ENCODE assay signal across 25 mouse cellular contexts in genomic region chr7:93007721-93008120, GRCm38 (mm10).
DNase-seq lines count a peak whose midpoint lies in the region; ATAC-seq and TF ChIP-seq lines count a peak whose summit lies in the region.
"Had no signal": no experiment of that assay in that cellular context is flagged by ENCODE, and none has a peak within 500 bp of the region (broad histone marks: within the 10 kb centered on the region; RNA-seq: fewer than 3 reads in every experiment).

No protein-coding gene starts in this region.

- H3K27ac ChIP-seq in heart, embryonic 13.5 days (replicated peaks), result 0 out of 2 replicates have a peak overlapping the region, but pooled peaks have one; percentile 36
- H3K27ac ChIP-seq in hindbrain, postnatal 0 days, result peak overlapping the region; percentile 61
- H3K27ac ChIP-seq in hindbrain, embryonic 10.5 days, result no peak overlapping the region
- H3K27ac ChIP-seq in forebrain, embryonic 14.5 days (ENCODE audit: low read depth, low read length), result no peak overlapping the region
- H3K27ac ChIP-seq: embryonic facial prominence, embryonic 15.5 days; intestine, embryonic 15.5 days; liver, embryonic 15.5 days; midbrain, embryonic 10.5 days; midbrain, embryonic 15.5 days had no signal

- H3K9me3 ChIP-seq in heart, embryonic 13.5 days, result no peaks in the 10 kb centered on the region
- no peaks in the 10 kb centered on the region for H3K9me3 ChIP-seq in hindbrain, postnatal 0 days (ENCODE audit: low read length)
- H3K9me3 ChIP-seq in hindbrain, embryonic 10.5 days, result no peaks in the 10 kb centered on the region
- no peaks in the 10 kb centered on the region for H3K9me3 ChIP-seq in forebrain, embryonic 14.5 days (replicated peaks; ENCODE audit: control insufficient read depth, low read length)
- H3K9me3 ChIP-seq: embryonic facial prominence, embryonic 10.5 days; embryonic facial prominence, embryonic 15.5 days; intestine, embryonic 15.5 days; limb, embryonic 12.5 days; liver, embryonic 15.5 days; midbrain, embryonic 10.5 days; midbrain, embryonic 15.5 days had no signal

- TF ChIP-seq CTCF in hindbrain, postnatal 0 days (IDR thresholded peaks at IDR 0.05; ENCODE audit: low read depth), result no peak
- no peak for TF ChIP-seq CTCF in brain, embryonic 14.5 days (IDR thresholded peaks at IDR 0.05; ENCODE audit: borderline replicate concordance, extremely low read depth, insufficient read depth, insufficient read length)

- TF ChIP-seq POLR2A in brain, embryonic 14.5 days (IDR thresholded peaks at IDR 0.05; ENCODE audit: borderline replicate concordance, extremely low read depth, insufficient read depth, insufficient read length, poor library complexity, severe bottlenecking), result no peak

- ATAC-seq in heart, embryonic 13.5 days (ENCODE audit: extremely low read depth, insufficient number of reproducible peaks, low FRiP score, low TSS enrichment), result no peak
- ATAC-seq in hindbrain, postnatal 0 days, result no peak
- ATAC-seq in forebrain, embryonic 14.5 days, result 0 out of 2 replicates have a peak, but pooled peaks have one; percentile 53
- ATAC-seq in inflammation-experienced regulatory T-cells, adult 6 months, result no peak
- ATAC-seq: CD4-positive, CD25-positive, alpha-beta regulatory T cell, adult 4 months; intestine, embryonic 15.5 days; midbrain, embryonic 15.5 days had no signal

- no peaks in the 10 kb centered on the region for H3K27me3 ChIP-seq in heart, embryonic 13.5 days (replicated peaks)
- no peaks in the 10 kb centered on the region for H3K27me3 ChIP-seq in hindbrain, postnatal 0 days (ENCODE audit: insufficient read depth, low read length)
- H3K27me3 ChIP-seq in hindbrain, embryonic 10.5 days (ENCODE audit: insufficient read depth, poor library complexity, severe bottlenecking), result no peaks in the 10 kb centered on the region
- H3K27me3 ChIP-seq in forebrain, embryonic 14.5 days (replicated peaks; ENCODE audit: control insufficient read depth, insufficient read depth, low read length), result no peaks in the 10 kb centered on the region
- H3K27me3 ChIP-seq: embryonic facial prominence, embryonic 15.5 days; intestine, embryonic 15.5 days; limb, embryonic 12.5 days; liver, embryonic 15.5 days; midbrain, embryonic 15.5 days had no signal

- H3K4me1 ChIP-seq in heart, embryonic 13.5 days, result peaks cover 11% of the 10 kb centered on the region
- H3K4me1 ChIP-seq in hindbrain, postnatal 0 days (ENCODE audit: insufficient read depth, low read length), result no peaks in the 10 kb centered on the region; the same call in 1 of the 2 replicates
- H3K4me1 ChIP-seq in hindbrain, embryonic 10.5 days (replicated peaks), result peaks cover 10% of the 10 kb centered on the region; the same call in 1 of the 2 replicates
- H3K4me1 ChIP-seq in forebrain, embryonic 14.5 days (ENCODE audit: control insufficient read depth, insufficient read depth, low read length), result peaks cover 3% of the 10 kb centered on the region; the same call in 1 of the 2 replicates
- H3K4me1 ChIP-seq: embryonic facial prominence, embryonic 15.5 days; intestine, embryonic 15.5 days; limb, embryonic 12.5 days; liver, embryonic 15.5 days; midbrain, embryonic 15.5 days had no signal

- no peak for DNase-seq in heart, postnatal 4 days
- peak; percentile 30 for DNase-seq in hindbrain, postnatal 0 days (ENCODE audit: low spot score)
- no peak for DNase-seq in hindbrain, embryonic 10.5 days (ENCODE audit: low spot score)
- DNase-seq in brain, embryonic 14.5 days (ENCODE audit: low read depth), result peak; percentile 69
- DNase-seq in forebrain, embryonic 14.5 days (ENCODE audit: low spot score), result peak; percentile 64
- DNase-seq: adrenal gland, postnatal 25 days; cerebellum, postnatal 25 days; gastrocnemius, postnatal 36 days; kidney, postnatal 36 days; layer of hippocampus, postnatal 36 days; lung, embryonic 14.5 days; lung, postnatal 14 days; thymus, adult 2 months; thymus, postnatal 36 days had no signal

- H3K36me3 ChIP-seq in heart, embryonic 13.5 days, result no peaks in the 10 kb centered on the region
- no peaks in the 10 kb centered on the region for H3K36me3 ChIP-seq in hindbrain, postnatal 0 days (ENCODE audit: insufficient read depth, low read length)
- no peaks in the 10 kb centered on the region for H3K36me3 ChIP-seq in hindbrain, embryonic 10.5 days
- no peaks in the 10 kb centered on the region for H3K36me3 ChIP-seq in forebrain, embryonic 14.5 days (ENCODE audit: control insufficient read depth, insufficient read depth, low read length)
- H3K36me3 ChIP-seq: embryonic facial prominence, embryonic 10.5 days; embryonic facial prominence, embryonic 15.5 days; intestine, embryonic 15.5 days; limb, embryonic 12.5 days; liver, embryonic 15.5 days; midbrain, embryonic 10.5 days; midbrain, embryonic 15.5 days had no signal

- no peak overlapping the region for H3K9ac ChIP-seq in heart, embryonic 13.5 days
- no peak overlapping the region for H3K9ac ChIP-seq in hindbrain, postnatal 0 days (replicated peaks; ENCODE audit: low read length)
- no peak overlapping the region for H3K9ac ChIP-seq in forebrain, embryonic 14.5 days (ENCODE audit: low read length)
- H3K9ac ChIP-seq: embryonic facial prominence, embryonic 15.5 days; hindbrain, embryonic 14.5 days; intestine, embryonic 15.5 days; limb, embryonic 12.5 days; liver, embryonic 15.5 days; lung, embryonic 14.5 days; midbrain, embryonic 15.5 days had no signal

- 63% methylated on average over 4 of the region's 4 CpGs for WGBS in heart, embryonic 13.5 days
- 33% methylated on average over 4 of the region's 4 CpGs for WGBS in hindbrain, postnatal 0 days
- WGBS in hindbrain, embryonic 10.5 days, result 57% methylated on average over 4 of the region's 4 CpGs
- whole genome bisulfite sequencing in forebrain, embryonic 14.5 days, result 6% methylated on average over 4 of the region's 4 CpGs

- H3K4me3 ChIP-seq in heart, embryonic 13.5 days, result no peak overlapping the region
- H3K4me3 ChIP-seq in hindbrain, postnatal 0 days (ENCODE audit: low read length), result no peak overlapping the region
- H3K4me3 ChIP-seq in hindbrain, embryonic 10.5 days, result no peak overlapping the region
- no peak overlapping the region for H3K4me3 ChIP-seq in forebrain, embryonic 14.5 days (ENCODE audit: low read depth, low read length)
- H3K4me3 ChIP-seq: embryonic facial prominence, embryonic 10.5 days; embryonic facial prominence, embryonic 15.5 days; intestine, embryonic 15.5 days; limb, embryonic 12.5 days; liver, embryonic 15.5 days; midbrain, embryonic 10.5 days; midbrain, embryonic 15.5 days had no signal

- no peak overlapping the region for H3K4me2 ChIP-seq in heart, embryonic 13.5 days
- no peak overlapping the region for H3K4me2 ChIP-seq in hindbrain, postnatal 0 days (ENCODE audit: low read depth, low read length)
- H3K4me2 ChIP-seq in forebrain, embryonic 14.5 days (ENCODE audit: low read length), result no peak overlapping the region
- H3K4me2 ChIP-seq: embryonic facial prominence, embryonic 15.5 days; hindbrain, embryonic 14.5 days; intestine, embryonic 15.5 days; limb, embryonic 12.5 days; liver, embryonic 15.5 days; lung, embryonic 14.5 days; midbrain, embryonic 15.5 days had no signal

Comparison
In these comparisons a context has a peak if more than half of its experiments do, and no peak if none do; other contexts are left out.
1. H3K27ac ChIP-seq: peak in heart, embryonic 13.5 days (single experiment) and hindbrain, postnatal 0 days (single experiment); none in hindbrain, embryonic 10.5 days (single experiment) and forebrain, embryonic 14.5 days (single experiment).
2. DNase-seq: peak in hindbrain, postnatal 0 days (single experiment), brain, embryonic 14.5 days (single experiment) and forebrain, embryonic 14.5 days (single experiment); none in heart, postnatal 4 days (single experiment) and hindbrain, embryonic 10.5 days (single experiment).